Mouse (Mus musculus) spleen, adult 2 months (tissue): ENCODE results near the gene Aebp2. TPM values are rescaled to one million over a fixed set of nuclear protein-coding genes. Genes with fewer than 3 reads are reported as not detected.

Experiments used
- DNase-seq, 2 experiments: peaks; one replicate each; pipeline versions ENCODE4 v3.0.0 to v3.0.0-alpha.2; 2012 to 2021; ENCODE audit warnings: low spot score in 2 of 2, low read depth in 1 of 2
- H3K27ac ChIP-seq: fragments of 200-500 bp; 2 replicates; pipeline ENCODE4 v1.5.1; 2012; ENCODE audit warnings: low read length, inconsistent platforms; ENCODE audit not compliant: insufficient read depth
- H3K27me3 ChIP-seq: fragments of 200-500 bp; 2 replicates; pipeline ENCODE4 v1.6.1; 2012; ENCODE audit warnings: mild to moderate bottlenecking, moderate library complexity, low read length, inconsistent platforms; ENCODE audit not compliant: control insufficient read depth, insufficient read depth
- H3K36me3 ChIP-seq: fragments of 200-500 bp; 2 replicates; pipeline ENCODE4 v1.6.1; 2012; ENCODE audit warnings: mild to moderate bottlenecking, low read length, inconsistent platforms; ENCODE audit not compliant: control insufficient read depth, insufficient read depth
- H3K4me1 ChIP-seq: fragments of 200-500 bp; 2 replicates; pipeline ENCODE4 v1.6.1; 2011; ENCODE audit warnings: inconsistent platforms; ENCODE audit not compliant: control insufficient read depth, insufficient read depth, insufficient read length
- H3K4me3 ChIP-seq: fragments of 200-500 bp; 2 replicates; pipeline ENCODE4 v1.5.1; 2011; ENCODE audit warnings: mild to moderate bottlenecking, inconsistent platforms; ENCODE audit not compliant: insufficient read depth, insufficient read length; ENCODE audit errors: extremely low read depth
- CTCF ChIP-seq: fragments of 200-500 bp; IDR thresholded peaks from 2 replicates; pipeline ENCODE4 v1.5.1; 2011; ENCODE audit warnings: mild to moderate bottlenecking, inconsistent platforms; ENCODE audit not compliant: insufficient read depth, insufficient read length, insufficient replicate concordance; ENCODE audit errors: extremely low read depth
- POLR2A ChIP-seq: fragments of 200-500 bp; IDR thresholded peaks from 2 replicates; pipeline ENCODE4 v1.6.1; 2011; ENCODE audit warnings: low read depth, low read length, inconsistent platforms
- whole genome bisulfite sequencing: fragments of 180-500 bp; shearing (Covaris S2); methylation state at CpG from one replicate; pipeline ENCODE4 v1.1.7; 2018; 5-methylcytosine and 5-hydroxymethylcytosine counted together
- polyA plus RNA-seq: library from polyadenylated mRNA; depleted of rRNA; stranded (reverse); fragments of >200 nt; gene quantifications from 2 replicates; pipeline ENCODE4 v1.2.3, GENCODE M21; 2012; rRNA removed

The Aebp2 gene
- polyA plus RNA-seq, 1 experiment, result 28.5 TPM

- no peak for DNase-seq
- 91% methylated on average over 5 of the region's 5 CpGs for WGBS
- TF ChIP-seq CTCF (no peak), POLR2A (no peak)
- H3K27me3 ChIP-seq, result no peaks in the 10 kb centered on the region
- H3K4me1 ChIP-seq, result peaks cover 10% of the 10 kb centered on the region; the same call in 1 of the 2 replicates
- no peak overlapping the region for H3K4me3 ChIP-seq
- H3K36me3 ChIP-seq, result no peaks in the 10 kb centered on the region
- no peak overlapping the region for H3K27ac ChIP-seq
Observed at GRCm38 (mm10) chr6:140706056-140706455, 83.6 kb downstream of the Aebp2 start.

- Histone ChIP-seq H3K4me3 (no peak overlapping the region), H3K27me3 (no peaks in the 10 kb centered on the region), H3K36me3 (no peaks in the 10 kb centered on the region), H3K4me1 (peaks cover 10% of the 10 kb centered on the region; the same call in 1 of the 2 replicates), H3K27ac (peak overlapping the region; percentile 85)
- WGBS, result 17% methylated on average over 10 of the region's 10 CpGs
- TF ChIP-seq POLR2A (no peak), CTCF (no peak)
- peak in 1 of 2 experiments; percentile 61 for DNase-seq
Observed at GRCm38 (mm10) chr6:140708059-140708458, 85.6 kb downstream of the Aebp2 start.

- TF ChIP-seq CTCF, result peak; percentile 20; the same call in 1 of the 2 replicates
- TF ChIP-seq POLR2A, result no peak
- no peak for DNase-seq
- H3K36me3 ChIP-seq, result no peaks in the 10 kb centered on the region
- no peak overlapping the region for H3K4me3 ChIP-seq
- 85% methylated on average over 6 of the region's 6 CpGs for WGBS
- H3K27me3 ChIP-seq, result no peaks in the 10 kb centered on the region
- peaks cover 10% of the 10 kb centered on the region; the same call in 1 of the 2 replicates for H3K4me1 ChIP-seq
- H3K27ac ChIP-seq, result peak overlapping the region; percentile 79
Observed at GRCm38 (mm10) chr6:140709415-140710107, 87.1 kb downstream of the Aebp2 start.

- WGBS, result 9% methylated on average over 11 of the region's 11 CpGs
- H3K27ac ChIP-seq, result no peak overlapping the region
- H3K36me3 ChIP-seq, result no peaks in the 10 kb centered on the region
- peaks cover 3% of the 10 kb centered on the region; the same call in 1 of the 2 replicates for H3K4me1 ChIP-seq
- no peak overlapping the region for H3K4me3 ChIP-seq
- DNase-seq, result peak in 1 of 2 experiments; percentile 44
- no peaks in the 10 kb centered on the region for H3K27me3 ChIP-seq
- TF ChIP-seq POLR2A, result no peak
- TF ChIP-seq CTCF, result peak; percentile 76; the same call in 1 of the 2 replicates
Observed at GRCm38 (mm10) chr6:140712754-140713153, 90.3 kb downstream of the Aebp2 start.

- DNase-seq, result peak in 1 of 2 experiments; percentile 53
- Histone ChIP-seq H3K4me1 (no peaks in the 10 kb centered on the region), H3K36me3 (no peaks in the 10 kb centered on the region), H3K27ac (no peak overlapping the region), H3K4me3 (no peak overlapping the region), H3K27me3 (no peaks in the 10 kb centered on the region)
- peak; percentile 90; the same call in 1 of the 2 replicates for TF ChIP-seq CTCF
- no peak for TF ChIP-seq POLR2A
- WGBS, result 16% methylated on average over 10 of the region's 10 CpGs
Observed at GRCm38 (mm10) chr6:140714905-140715365, 92.5 kb downstream of the Aebp2 start.

GRCm38 (mm10) chr6:140722058-140722457 lies 99.6 kb downstream of the Aebp2 start:
- H3K4me1 ChIP-seq, result peaks cover 5% of the 10 kb centered on the region; the same call in 1 of the 2 replicates
- 34% methylated on average over 10 of the region's 10 CpGs for WGBS
- H3K27ac ChIP-seq, result no peak overlapping the region
- H3K27me3 ChIP-seq, result no peaks in the 10 kb centered on the region
- peak in 1 of 2 experiments; percentile 29 for DNase-seq
- H3K4me3 ChIP-seq, result no peak overlapping the region
- no peaks in the 10 kb centered on the region for H3K36me3 ChIP-seq
- TF ChIP-seq POLR2A (no peak), CTCF (no peak)

Other genes with a start within 250 kb of the Aebp2 start
- 7.9 and 8.1 TPM in 2 replicates for gene Plekha5, start 198.6 kb upstream of the Aebp2 start, polyA plus RNA-seq
- not detected in 2 replicates for gene Gm11077, start 106.6 kb downstream of the Aebp2 start, polyA plus RNA-seq